Mouse (Mus musculus) brain, embryonic 14.5 days (tissue): ENCODE measurements at regions not wholly inside any gene's neighbourhood (a gene's known extent, or its start where the extent isn't known, plus 50 kb on each side); places are given as distances from the start of the nearest gene placed in this dataset.

Experiments used
- DNase-seq: peaks from one replicate; pipeline ENCODE4 v3.0.0-alpha.2; 2011; ENCODE audit warnings: low read depth
- CTCF ChIP-seq: fragments of 200-500 bp; IDR thresholded peaks from 2 replicates; pipeline ENCODE4 v1.5.1; 2012; ENCODE audit warnings: inconsistent platforms, mild to moderate bottlenecking, moderate library complexity, borderline replicate concordance; ENCODE audit not compliant: insufficient read depth, insufficient read length; ENCODE audit errors: extremely low read depth
- POLR2A ChIP-seq: fragments of 200-500 bp; IDR thresholded peaks from 2 replicates; pipeline ENCODE4 v1.6.1; 2012; ENCODE audit warnings: mild to moderate bottlenecking, inconsistent platforms, borderline replicate concordance; ENCODE audit not compliant: poor library complexity, insufficient read depth, insufficient read length, severe bottlenecking; ENCODE audit errors: extremely low read depth

DNA sequence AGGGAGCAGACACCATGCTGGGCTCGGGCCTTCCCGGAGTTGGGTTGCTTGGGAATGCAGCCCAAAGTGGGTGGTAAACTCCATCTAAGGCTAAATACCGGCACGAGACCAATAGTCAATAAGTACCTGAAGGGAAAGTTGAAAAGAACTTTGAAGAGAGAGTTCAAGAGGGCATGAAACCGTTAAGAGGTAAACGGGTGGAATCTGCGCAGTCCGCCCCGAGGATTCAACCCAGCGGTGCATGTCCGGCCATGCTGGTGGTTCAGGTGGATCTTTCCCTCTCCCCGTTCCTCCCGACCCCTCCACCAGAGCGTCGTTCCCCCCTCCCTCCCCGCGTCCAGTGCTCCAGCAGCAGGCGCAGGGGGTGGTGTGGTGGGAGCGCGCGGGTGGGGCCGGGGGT lies 179.1 kb upstream of the Arhgef26 start:
- DNase-seq, result peak; percentile 32
- TF ChIP-seq CTCF (no peak), POLR2A (no peak)

DNA sequence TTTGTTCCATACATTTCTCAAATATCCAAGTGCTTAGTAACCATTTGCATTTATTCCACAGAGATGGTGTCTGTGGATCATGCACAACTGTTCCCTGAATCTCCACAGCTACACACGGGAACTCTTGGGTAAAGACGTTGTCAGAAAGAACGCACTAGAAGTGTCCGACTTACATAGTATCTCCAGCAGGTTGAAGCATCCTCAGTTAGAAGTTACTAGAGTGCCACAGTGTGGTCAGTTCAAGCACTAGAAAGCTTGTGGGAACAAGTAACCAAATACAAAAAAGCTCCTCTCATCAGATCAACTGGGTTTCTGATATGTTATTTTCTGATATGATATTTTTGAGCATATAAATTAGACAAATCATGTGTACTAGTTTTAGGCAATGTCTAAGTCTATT lies 167.5 kb upstream of the Arhgef26 start:
- TF ChIP-seq POLR2A, result no peak
- TF ChIP-seq CTCF, result peak; percentile 40; the same call in 1 of the 2 replicates
- peak; percentile 83 for DNase-seq

GRCm38 (mm10) chr3:62187807-62188509 lies 150.2 kb upstream of the Arhgef26 start:
- TF ChIP-seq POLR2A (no peak), CTCF (no peak)

DNA sequence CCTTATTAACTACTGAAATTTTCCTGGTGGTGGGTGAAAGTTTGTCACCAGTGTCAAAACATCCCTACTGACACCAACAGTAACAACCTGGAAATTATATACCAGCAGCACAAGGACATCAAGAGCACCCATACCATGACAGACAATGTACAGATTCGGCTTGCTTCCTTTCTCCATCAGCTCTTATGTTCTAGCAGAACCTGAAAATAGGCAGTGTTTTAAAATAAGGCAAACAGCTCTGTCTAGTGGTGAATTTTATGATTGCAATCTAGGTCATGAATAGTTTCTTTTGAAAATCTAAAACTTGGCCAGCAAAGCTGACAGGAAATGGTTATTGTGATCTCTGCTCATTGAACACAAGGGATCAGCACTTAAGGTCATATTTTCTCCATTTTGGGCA lies 145.7 kb upstream of the Arhgef26 start:
- TF ChIP-seq POLR2A (no peak), CTCF (no peak)

More at GRCm38 (mm10) chr3:62187807-62188509, 150.2 kb upstream of the Arhgef26 start:
- DNase-seq, result no peak

GRCm38 (mm10) chr3:62194421-62194820 lies 143.7 kb upstream of the Arhgef26 start:
- DNase-seq, result no peak
- no peak for TF ChIP-seq CTCF
- TF ChIP-seq POLR2A, result no peak

More for the DNA sequence above, 145.7 kb upstream of the Arhgef26 start:
- DNase-seq, result peak; percentile 81

- no peak for DNase-seq
- TF ChIP-seq CTCF, result no peak
- no peak for TF ChIP-seq POLR2A
These were observed 141.5 kb upstream of the Arhgef26 start for GRCm38 (mm10) chr3:62196679-62197078.

GRCm38 (mm10) chr3:62215806-62216205 lies 122.3 kb upstream of the Arhgef26 start:
- TF ChIP-seq POLR2A, result no peak
- TF ChIP-seq CTCF, result peak; percentile 11; the same call in 1 of the 2 replicates
- DNase-seq, result peak; percentile 53

GRCm38 (mm10) chr3:62217335-62217734 lies 120.8 kb upstream of the Arhgef26 start:
- DNase-seq, result no peak
- no peak for TF ChIP-seq POLR2A
- no peak for TF ChIP-seq CTCF

DNA sequence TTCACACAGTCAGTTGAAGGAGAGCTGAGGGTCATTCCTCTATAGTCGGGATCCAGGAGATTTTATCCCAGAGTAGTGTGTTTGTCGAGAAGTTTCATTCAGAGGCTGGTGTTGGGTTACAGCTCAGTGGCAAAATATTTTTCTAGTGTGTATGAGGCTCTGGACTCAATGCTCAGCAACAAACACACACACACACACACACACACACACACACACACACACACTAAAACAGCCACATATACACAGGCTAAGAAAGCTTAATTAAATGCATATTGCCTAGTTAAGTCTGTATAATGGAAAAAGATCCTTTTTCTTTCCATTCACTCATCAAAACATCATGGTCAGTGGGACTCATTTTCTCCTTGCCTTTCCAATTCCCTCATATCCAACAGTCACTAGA lies 110.4 kb upstream of the Arhgef26 start:
- TF ChIP-seq POLR2A (no peak), CTCF (no peak)
- no peak for DNase-seq

- DNase-seq, result no peak
- TF ChIP-seq POLR2A, result no peak
- no peak for TF ChIP-seq CTCF
These were observed 110.0 kb upstream of the Arhgef26 start for GRCm38 (mm10) chr3:62228156-62228555.

DNA sequence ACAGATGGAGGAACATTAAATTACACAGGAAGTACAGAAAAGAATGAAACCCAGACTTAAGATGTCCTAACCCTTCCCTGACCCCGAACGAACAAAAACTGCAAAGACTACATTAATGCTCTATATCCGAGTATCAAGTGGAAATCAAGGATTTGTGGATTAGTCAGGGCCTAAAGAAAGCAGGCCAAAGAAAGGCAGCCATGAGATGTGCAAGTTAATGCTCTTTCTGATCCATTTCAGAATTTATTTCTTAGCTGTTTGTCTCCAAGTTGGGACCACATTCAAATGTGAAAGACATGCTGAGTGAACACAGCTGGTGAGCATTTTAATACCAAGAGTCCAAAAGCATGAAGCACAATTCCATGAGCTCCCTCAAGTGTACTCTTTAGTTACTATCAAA lies 97.1 kb upstream of the Arhgef26 start:
- no peak for DNase-seq
- no peak for TF ChIP-seq POLR2A
- no peak for TF ChIP-seq CTCF

DNA sequence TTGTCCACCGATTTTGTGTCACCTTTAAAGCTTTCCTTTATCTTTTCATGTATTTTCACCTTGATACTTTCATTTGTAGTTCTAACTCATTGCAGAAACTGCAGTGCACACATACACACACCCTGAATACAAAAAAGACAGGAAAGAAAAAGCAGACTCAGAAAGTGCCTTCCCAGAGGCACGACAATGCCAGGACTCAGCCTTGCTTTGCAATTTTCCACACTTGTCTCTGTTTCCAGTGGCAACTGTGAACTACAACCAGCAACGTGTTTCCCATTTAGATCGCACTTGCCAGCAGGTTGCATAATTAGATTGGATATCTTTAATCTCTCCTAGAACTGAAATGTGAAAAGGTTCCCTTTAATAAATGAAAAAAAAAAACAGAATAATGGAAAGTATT lies 66.4 kb upstream of the Arhgef26 start:
- TF ChIP-seq CTCF, result no peak
- no peak for TF ChIP-seq POLR2A
- peak; percentile 65 for DNase-seq

GRCm38 (mm10) chr3:62278279-62278678 lies 59.9 kb upstream of the Arhgef26 start:
- no peak for TF ChIP-seq POLR2A
- no peak for TF ChIP-seq CTCF
- peak; percentile 59 for DNase-seq
